Mouse (Mus musculus) thymus, postnatal 4 days (tissue): ENCODE measurements around the gene Kcnh1.

Experiments
- DNase-seq: peaks from one replicate; pipeline ENCODE4 v3.0.0; 2021

Kcnh1 gene

GRCm38 (mm10) chr1:192419176-192419575, 228.6 kb downstream of the Kcnh1 start:
- no peak for DNase-seq

GRCm38 (mm10) chr1:192421377-192422166, 231.0 kb downstream of the Kcnh1 start:
- DNase-seq = no peak

- DNase-seq = no peak
Measured at GRCm38 (mm10) chr1:192431423-192431822, 240.8 kb downstream of the Kcnh1 start.

GRCm38 (mm10) chr1:192435503-192435902, 244.9 kb downstream of the Kcnh1 start:
- no peak for DNase-seq

- DNase-seq = no peak
Measured at GRCm38 (mm10) chr1:192439151-192439837, 248.7 kb downstream of the Kcnh1 start.

GRCm38 (mm10) chr1:192442772-192443445, 252.3 kb downstream of the Kcnh1 start:
- no peak for DNase-seq

- peak; percentile 35 for DNase-seq
Measured at GRCm38 (mm10) chr1:192443998-192444657, 253.6 kb downstream of the Kcnh1 start.

- peak; percentile 12 for DNase-seq
Measured at GRCm38 (mm10) chr1:192444658-192445447, 254.3 kb downstream of the Kcnh1 start.

- DNase-seq = no peak
Measured at GRCm38 (mm10) chr1:192446158-192446557, 255.6 kb downstream of the Kcnh1 start.

GRCm38 (mm10) chr1:192447666-192448065, 257.1 kb downstream of the Kcnh1 start:
- DNase-seq = no peak

GRCm38 (mm10) chr1:192448512-192448911, 257.9 kb downstream of the Kcnh1 start:
- no peak for DNase-seq

GRCm38 (mm10) chr1:192449572-192450351, 259.2 kb downstream of the Kcnh1 start:
- no peak for DNase-seq

GRCm38 (mm10) chr1:192450425-192450824, 259.9 kb downstream of the Kcnh1 start:
- DNase-seq = no peak

GRCm38 (mm10) chr1:192451722-192452121, 261.1 kb downstream of the Kcnh1 start:
- no peak for DNase-seq

GRCm38 (mm10) chr1:192454501-192454900, 263.9 kb downstream of the Kcnh1 start:
- DNase-seq = no peak

GRCm38 (mm10) chr1:192454981-192455380, 264.4 kb downstream of the Kcnh1 start:
- no peak for DNase-seq

GRCm38 (mm10) chr1:192457037-192457436, 266.5 kb downstream of the Kcnh1 start:
- no peak for DNase-seq

GRCm38 (mm10) chr1:192457526-192458206, 267.1 kb downstream of the Kcnh1 start:
- DNase-seq = peak; percentile 61

- no peak for DNase-seq
Measured at GRCm38 (mm10) chr1:192463732-192464131, 273.2 kb downstream of the Kcnh1 start.

- DNase-seq = no peak
Measured at GRCm38 (mm10) chr1:192472366-192472765, 281.8 kb downstream of the Kcnh1 start.

GRCm38 (mm10) chr1:192473134-192473533, 282.6 kb downstream of the Kcnh1 start:
- DNase-seq = no peak
